Comparison of ENCODE assay signal across 8 mouse cellular contexts in the genomic region with DNA sequence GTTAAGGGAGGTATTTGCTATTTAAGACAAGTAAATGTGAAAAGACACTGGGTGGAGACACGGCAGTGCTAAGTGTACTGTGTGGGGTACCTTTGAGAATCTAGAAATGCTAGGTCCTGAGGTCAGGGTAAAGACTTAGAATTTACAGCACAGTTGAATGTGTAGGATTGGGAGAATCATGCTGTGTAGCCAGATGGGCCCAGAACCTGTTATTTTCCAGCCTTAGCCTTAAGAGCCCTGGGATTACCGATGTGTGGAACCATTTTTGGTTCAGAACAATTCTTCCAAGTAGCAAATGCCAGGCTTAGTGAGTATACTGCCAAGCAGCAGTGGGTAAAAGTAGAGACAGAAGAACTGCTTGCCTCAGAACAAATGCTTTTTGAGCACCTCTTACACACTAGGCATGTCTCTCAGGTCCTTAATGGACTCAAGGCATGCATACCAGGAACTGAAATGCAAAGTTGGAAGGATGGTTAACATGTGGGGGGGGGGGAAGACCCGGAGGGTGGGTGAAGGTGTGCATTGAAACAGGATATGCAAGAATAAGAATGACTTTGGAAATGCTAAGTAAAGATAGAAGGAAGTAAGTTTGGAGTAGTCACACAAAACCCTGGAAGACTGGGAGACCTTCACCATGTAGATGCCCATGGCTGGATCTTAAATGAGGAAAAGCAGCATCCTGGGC. TPM values are rescaled to one million over a fixed set of nuclear protein-coding genes. Genes with fewer than 3 reads are reported as not detected.
A peak's percentile ranks its signal among the peaks of the same experiment; 100 is the strongest.
DNase-seq lines count a peak whose midpoint lies in the region; ATAC-seq and TF ChIP-seq lines count a peak whose summit lies in the region.

No protein-coding gene starts in this region.

- no peaks in the 10 kb centered on the region for H3K9me3 ChIP-seq in heart, embryonic 12.5 days (replicated peaks)
- no peaks in the 10 kb centered on the region for H3K9me3 ChIP-seq in ES-E14 (ENCODE audit: control insufficient read depth, insufficient read depth, low read depth, low read length)
- H3K9me3 ChIP-seq in hindbrain, embryonic 10.5 days = no peaks in the 10 kb centered on the region
- no peaks in the 10 kb centered on the region for H3K9me3 ChIP-seq in midbrain, embryonic 10.5 days (replicated peaks)

- H3K27me3 ChIP-seq in heart, embryonic 12.5 days (replicated peaks) = no peaks in the 10 kb centered on the region
- no peaks in the 10 kb centered on the region for H3K27me3 ChIP-seq in hindbrain, embryonic 10.5 days (ENCODE audit: insufficient read depth, poor library complexity, severe bottlenecking)
- H3K27me3 ChIP-seq in midbrain, embryonic 10.5 days (ENCODE audit: low read depth, poor library complexity, severe bottlenecking) = no peaks in the 10 kb centered on the region

- no peak for ATAC-seq in heart, embryonic 12.5 days (ENCODE audit: insufficient number of reproducible peaks, low FRiP score)

- no peak overlapping the region for H3K27ac ChIP-seq in heart, embryonic 12.5 days (ENCODE audit: poor library complexity, severe bottlenecking)
- H3K27ac ChIP-seq in ES-E14 (ENCODE audit: insufficient read depth, low read depth, low read length, poor library complexity, severe bottlenecking) = peak overlapping the region; percentile 44; the same call in 1 of the 2 replicates
- H3K27ac ChIP-seq in hindbrain, embryonic 10.5 days = peak overlapping the region; percentile 97
- H3K27ac ChIP-seq in midbrain, embryonic 10.5 days (replicated peaks) = peak overlapping the region; percentile 96

- in situ Hi-C loops in ES-E14 (cut with MboI; ENCODE audit: low sequenced_read_pairs in 2 of 2, unreplicated experiment in 2 of 2) = no loop called here

- H3K4me2 ChIP-seq in heart, embryonic 12.5 days = peak overlapping the region; percentile 79

- WGBS in heart, embryonic 12.5 days = 78% methylated on average over 3 of the region's 3 CpGs
- 83% methylated on average over 3 of the region's 3 CpGs for WGBS in hindbrain, embryonic 10.5 days
- WGBS in midbrain, embryonic 10.5 days = 81% methylated on average over 3 of the region's 3 CpGs

- peak overlapping the region; percentile 92 for H3K9ac ChIP-seq in heart, embryonic 12.5 days
- H3K9ac ChIP-seq in ES-E14 (ENCODE audit: insufficient read depth, low read depth, low read length, poor library complexity, severe bottlenecking) = peak overlapping the region; percentile 68; the same call in 1 of the 2 replicates

- H3K4me1 ChIP-seq in heart, embryonic 12.5 days (replicated peaks) = peaks cover 14% of the 10 kb centered on the region
- peaks cover 0 to 8% of the 10 kb centered on the region in 2 experiments; a peak in 2 of 4 replicates for H3K4me1 ChIP-seq in ES-E14 (ENCODE audit: control insufficient read depth in 2 of 2, insufficient read depth in 2 of 2, low read length in 2 of 2, poor library complexity in 1 of 2)
- peaks cover 26% of the 10 kb centered on the region for H3K4me1 ChIP-seq in hindbrain, embryonic 10.5 days (replicated peaks)
- H3K4me1 ChIP-seq in midbrain, embryonic 10.5 days = peaks cover 25% of the 10 kb centered on the region

- DNase-seq in heart, postnatal 4 days = no peak
- no peak for DNase-seq in ES-E14 (ENCODE audit: low read depth, low spot score)
- DNase-seq in hindbrain, embryonic 10.5 days (ENCODE audit: low spot score) = no peak
- DNase-seq in midbrain, embryonic 10.5 days (ENCODE audit: low spot score) = no peak
- DNase-seq in frontal cortex, adult 2 months (ENCODE audit: extremely low spot score in 1 of 2, low spot score in 1 of 2) = no peak
- DNase-seq in urinary bladder, postnatal 25 days (ENCODE audit: low spot score) = no peak
- DNase-seq in thymus, postnatal 25 days = no peak

- H3K4me3 ChIP-seq in heart, embryonic 12.5 days = peak overlapping the region; percentile 81
- H3K4me3 ChIP-seq in ES-E14 (ENCODE audit: insufficient read depth in 1 of 2, low read depth in 1 of 2, low read length in 2 of 2, poor library complexity in 1 of 2, severe bottlenecking in 1 of 2) = peak overlapping the region; percentile 82 to 93
- peak overlapping the region; percentile 88 for H3K4me3 ChIP-seq in hindbrain, embryonic 10.5 days
- H3K4me3 ChIP-seq in midbrain, embryonic 10.5 days = peak overlapping the region; percentile 80

- H3K36me3 ChIP-seq in heart, embryonic 12.5 days = peaks cover 62% of the 10 kb centered on the region
- H3K36me3 ChIP-seq in ES-E14 (ENCODE audit: control insufficient read depth, insufficient read depth, low read length, poor library complexity, severe bottlenecking) = peaks cover 35% of the 10 kb centered on the region
- peaks cover 61% of the 10 kb centered on the region for H3K36me3 ChIP-seq in hindbrain, embryonic 10.5 days
- peaks cover 65% of the 10 kb centered on the region for H3K36me3 ChIP-seq in midbrain, embryonic 10.5 days

TF ChIP-seq in ES-E14, 5 proteins besides CTCF, POLR2A, EP300 and RAD21:
- TF ChIP-seq ZC3H11A (IDR thresholded peaks at IDR 0.05; ENCODE audit: borderline replicate concordance, low read depth, low read length) (no peak), HCFC1 (IDR thresholded peaks at IDR 0.05; ENCODE audit: borderline replicate concordance, insufficient read depth, low read length) (no peak), CHD2 (IDR thresholded peaks at IDR 0.05; ENCODE audit: low read depth, low read length) (no peak), ZNF384 (IDR thresholded peaks at IDR 0.05; ENCODE audit: low read depth, low read length) (no peak), MAFK (IDR thresholded peaks at IDR 0.05; ENCODE audit: insufficient read depth, low read depth, low read length) (no peak)

RNA-seq across cellular contexts. Expression of a gene that starts 1.3 kb away (rescaled TPM):
- polyA plus RNA-seq in heart, embryonic 12.5 days (2016; fragmentation: Nextera tagmentation; extraction: Ambion mirVana) = 146 TPM in 2 replicates
- total RNA-seq in heart, postnatal 4 days (2021) = 100 to 1,000 TPM; 148 to 152 TPM
- 88.3 and 88.5 TPM in 2 replicates for total RNA-seq in ES-E14 (2012; rRNA removed)
- polyA plus RNA-seq in hindbrain, embryonic 10.5 days (2016; fragmentation: Nextera tagmentation; extraction: Ambion mirVana) = 135 and 152 TPM in 2 replicates
- polyA plus RNA-seq in midbrain, embryonic 10.5 days (2016; fragmentation: Nextera tagmentation; extraction: Ambion mirVana) = 148 and 157 TPM in 2 replicates
- polyA plus RNA-seq in frontal cortex, adult 2 months (2012; rRNA removed) = 107 and 115 TPM in 2 replicates

RNA-seq across cellular contexts. Expression of a gene that starts 1.3 kb away (rescaled TPM):
- 49.6 and 49.9 TPM in 2 replicates for polyA plus RNA-seq in heart, embryonic 12.5 days (2016; fragmentation: Nextera tagmentation; extraction: Ambion mirVana)
- total RNA-seq in heart, postnatal 4 days (2021) = 10 to 100 TPM; 18.3 to 19.6 TPM
- total RNA-seq in ES-E14 (2012; rRNA removed) = 73.1 and 73.8 TPM in 2 replicates
- polyA plus RNA-seq in hindbrain, embryonic 10.5 days (2016; fragmentation: Nextera tagmentation; extraction: Ambion mirVana) = 84.0 and 86.4 TPM in 2 replicates
- 81.8 and 88.8 TPM in 2 replicates for polyA plus RNA-seq in midbrain, embryonic 10.5 days (2016; fragmentation: Nextera tagmentation; extraction: Ambion mirVana)
- 51.4 and 56.6 TPM in 2 replicates for polyA plus RNA-seq in frontal cortex, adult 2 months (2012; rRNA removed)

RNA-seq across cellular contexts. Expression of a gene that starts 10.0 kb away (rescaled TPM):
- not detected in 2 replicates for polyA plus RNA-seq in heart, embryonic 12.5 days (2016; fragmentation: Nextera tagmentation; extraction: Ambion mirVana)
- not detected for total RNA-seq in heart, postnatal 4 days (2021)
- total RNA-seq in ES-E14 (2012; rRNA removed) = 0.31 and 0.32 TPM in 2 replicates
- not detected in 2 replicates for polyA plus RNA-seq in hindbrain, embryonic 10.5 days (2016; fragmentation: Nextera tagmentation; extraction: Ambion mirVana)
- 0.20 TPM in 1 of 2 replicates, not detected in the other for polyA plus RNA-seq in midbrain, embryonic 10.5 days (2016; fragmentation: Nextera tagmentation; extraction: Ambion mirVana)
- polyA plus RNA-seq in frontal cortex, adult 2 months (2012; rRNA removed) = 3.0 and 3.6 TPM in 2 replicates

RNA-seq across cellular contexts. Expression of a gene that starts 14.4 kb away (rescaled TPM):
- 0.45 and 3.6 TPM in 2 replicates for polyA plus RNA-seq in heart, embryonic 12.5 days (2016; fragmentation: Nextera tagmentation; extraction: Ambion mirVana)
- total RNA-seq in heart, postnatal 4 days (2021) = 1 to 10 TPM; 4.8 to 8.6 TPM
- total RNA-seq in ES-E14 (2012; rRNA removed) = 0.26 TPM in 1 of 2 replicates, not detected in the other
- 66.9 and 96.6 TPM in 2 replicates for polyA plus RNA-seq in hindbrain, embryonic 10.5 days (2016; fragmentation: Nextera tagmentation; extraction: Ambion mirVana)
- polyA plus RNA-seq in midbrain, embryonic 10.5 days (2016; fragmentation: Nextera tagmentation; extraction: Ambion mirVana) = 116 and 119 TPM in 2 replicates
- polyA plus RNA-seq in frontal cortex, adult 2 months (2012; rRNA removed) = 181 and 199 TPM in 2 replicates

RNA-seq across cellular contexts. Expression of a gene that starts 15.7 kb away (rescaled TPM):
- 0.31 and 0.40 TPM in 2 replicates for polyA plus RNA-seq in heart, embryonic 12.5 days (2016; fragmentation: Nextera tagmentation; extraction: Ambion mirVana)
- total RNA-seq in heart, postnatal 4 days (2021) = under 1 TPM; 0.12 to 0.27 TPM
- total RNA-seq in ES-E14 (2012; rRNA removed) = 3.7 and 5.0 TPM in 2 replicates
- polyA plus RNA-seq in hindbrain, embryonic 10.5 days (2016; fragmentation: Nextera tagmentation; extraction: Ambion mirVana) = 11.2 and 20.8 TPM in 2 replicates
- polyA plus RNA-seq in midbrain, embryonic 10.5 days (2016; fragmentation: Nextera tagmentation; extraction: Ambion mirVana) = 16.9 and 23.9 TPM in 2 replicates
- 28.6 and 29.2 TPM in 2 replicates for polyA plus RNA-seq in frontal cortex, adult 2 months (2012; rRNA removed)
